Mouse (Mus musculus): ENCODE measurements around the gene Pax5.

- TF ChIP-seq CTCF (IDR thresholded peaks at IDR 0.05) = no peak
- no peak for TF ChIP-seq EP300 (IDR thresholded peaks at IDR 0.05)
Measured at GRCm38 (mm10) chr4:44622682-44623434, 87.4 kb downstream of the Pax5 start.
